Mouse (Mus musculus) layer of hippocampus, postnatal 36 days (tissue): ENCODE measurements around the gene Il4. TPM values are rescaled to one million over a fixed set of nuclear protein-coding genes. Genes with fewer than 3 reads are reported as not detected.

Experiments
- DNase-seq, 2 experiments: peaks; one replicate each; pipeline ENCODE4 v3.0.0; 2022
- total RNA-seq, 2 experiments: library from RNA; stranded (reverse); gene quantifications; 2 replicates each; pipeline ENCODE4 v1.2.3; 2021

Gene Il4
- not detected for total RNA-seq

GRCm38 (mm10) chr11:53618619-53619198 is at the start of gene Il4:
TSS of gene Il4 (minus strand) at chr11:53618669.
- DNase-seq = no peak

GRCm38 (mm10) chr11:53664091-53664490 is 45.6 kb upstream of the Il4 start:
- peak; percentile 13 to 37 for DNase-seq

- no peak for DNase-seq
Observed at GRCm38 (mm10) chr11:53662794-53663674, 44.6 kb upstream of the Il4 start.

GRCm38 (mm10) chr11:53657828-53658227 is 39.4 kb upstream of the Il4 start:
- no peak for DNase-seq

GRCm38 (mm10) chr11:53657381-53657780 is 38.9 kb upstream of the Il4 start:
- DNase-seq = no peak

- no peak for DNase-seq
Observed at GRCm38 (mm10) chr11:53656558-53657202, 38.2 kb upstream of the Il4 start.

GRCm38 (mm10) chr11:53655043-53655442 is 36.6 kb upstream of the Il4 start:
- DNase-seq = no peak

- no peak for DNase-seq
Observed at GRCm38 (mm10) chr11:53652427-53652826, 34.0 kb upstream of the Il4 start.

- DNase-seq = no peak
Observed at GRCm38 (mm10) chr11:53651441-53651840, 33.0 kb upstream of the Il4 start.

GRCm38 (mm10) chr11:53644017-53644416 is 25.5 kb upstream of the Il4 start:
- no peak for DNase-seq

GRCm38 (mm10) chr11:53642744-53643279 is 24.3 kb upstream of the Il4 start:
- DNase-seq = no peak

GRCm38 (mm10) chr11:53637803-53638260 is 19.4 kb upstream of the Il4 start:
- no peak for DNase-seq

GRCm38 (mm10) chr11:53637046-53637802 is 18.8 kb upstream of the Il4 start:
- DNase-seq = no peak

GRCm38 (mm10) chr11:53636183-53636646 is 17.7 kb upstream of the Il4 start:
- peak; percentile 9 to 20 for DNase-seq

GRCm38 (mm10) chr11:53635590-53636182 is 17.2 kb upstream of the Il4 start:
- DNase-seq = no peak

- no peak for DNase-seq
Observed at GRCm38 (mm10) chr11:53634556-53634955, 16.1 kb upstream of the Il4 start, which contains the start of gene Il13. TSS of gene Il13 (minus strand) at chr11:53634702.

GRCm38 (mm10) chr11:53633644-53634043 is 15.2 kb upstream of the Il4 start:
- no peak for DNase-seq

GRCm38 (mm10) chr11:53632122-53632733 is 13.8 kb upstream of the Il4 start:
- DNase-seq = no peak

- DNase-seq = peak; percentile 44 to 55
Observed at GRCm38 (mm10) chr11:53627859-53628258, 9.4 kb upstream of the Il4 start.

- no peak for DNase-seq
Observed at GRCm38 (mm10) chr11:53626802-53627373, 8.4 kb upstream of the Il4 start.

- no peak for DNase-seq
Observed at GRCm38 (mm10) chr11:53624124-53624523, 5.7 kb upstream of the Il4 start.
